Mouse (Mus musculus) lung, adult 2 months (tissue): ENCODE measurements around the gene Sept5.

ENCODE experiments used
- CTCF ChIP-seq: fragments of 200-500 bp; IDR thresholded peaks from 2 replicates; pipeline ENCODE4 v1.5.1; 2011; ENCODE audit warnings: mild to moderate bottlenecking, low read length, control low read depth; ENCODE audit not compliant: insufficient read depth
- POLR2A ChIP-seq: fragments of 200-500 bp; IDR thresholded peaks from 2 replicates; pipeline ENCODE4 v1.6.1; 2011; ENCODE audit warnings: low read depth, mild to moderate bottlenecking, control low read depth, low read length, borderline replicate concordance; ENCODE audit errors: extremely low read depth

DNA sequence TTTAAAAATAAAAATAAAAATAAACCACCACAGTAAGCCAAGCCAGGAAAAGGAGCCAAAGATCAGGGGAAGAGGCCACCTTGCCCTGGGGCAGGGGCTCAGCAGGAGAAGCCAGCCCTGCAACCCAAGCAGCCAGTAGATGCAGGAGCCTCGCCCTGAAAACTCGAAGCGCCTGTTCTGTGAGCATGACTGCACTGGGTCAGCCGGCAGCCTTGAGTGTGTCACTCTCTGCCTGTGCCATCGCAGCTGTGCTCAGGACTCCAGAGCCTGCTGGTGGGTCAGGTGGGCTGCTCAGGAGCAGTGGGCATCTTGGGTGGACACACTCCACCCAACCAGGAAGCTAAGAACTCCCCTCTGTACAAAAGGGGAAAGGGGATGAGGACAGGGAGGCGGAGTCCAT, 15.6 kb upstream of the Sept5 start:
- no peak for TF ChIP-seq POLR2A
- no peak for TF ChIP-seq CTCF
